Mouse (Mus musculus) adipocyte (in vitro differentiated cells): Measurements from ENCODE around the gene Ccdc59.

Source experiments
- DNase-seq: peaks from one replicate; pipeline ENCODE4 v3.0.0-alpha.2; 2016; ENCODE audit warnings: low spot score

Gene Ccdc59

GRCm38 (mm10) chr10:105840928-105841888 is at the start of gene Ccdc59, which contains the start of gene Mettl25:
Ccdc59 (plus strand) TSS chr10:105841067.
Mettl25 (minus strand) TSS chr10:105841380.
- DNase-seq, result peak; percentile 95

GRCm38 (mm10) chr10:105793776-105794552 is 46.9 kb upstream of the Ccdc59 start:
- no peak for DNase-seq

GRCm38 (mm10) chr10:105797250-105797924 is 43.5 kb upstream of the Ccdc59 start:
- DNase-seq, result no peak

- no peak for DNase-seq
Observed at GRCm38 (mm10) chr10:105801147-105801546, 39.7 kb upstream of the Ccdc59 start.

- DNase-seq, result no peak
Observed at GRCm38 (mm10) chr10:105802132-105802531, 38.7 kb upstream of the Ccdc59 start.

GRCm38 (mm10) chr10:105803461-105803860 is 37.4 kb upstream of the Ccdc59 start:
- no peak for DNase-seq

- DNase-seq, result no peak
Observed at GRCm38 (mm10) chr10:105806259-105807010, 34.4 kb upstream of the Ccdc59 start.

- peak; percentile 40 for DNase-seq
Observed at GRCm38 (mm10) chr10:105834627-105835228, 6.1 kb upstream of the Ccdc59 start.

GRCm38 (mm10) chr10:105842574-105842973 is 1.7 kb downstream of the Ccdc59 start:
- no peak for DNase-seq

GRCm38 (mm10) chr10:105850286-105850685 is 9.4 kb downstream of the Ccdc59 start:
- no peak for DNase-seq

GRCm38 (mm10) chr10:105851136-105851535 is 10.3 kb downstream of the Ccdc59 start:
- no peak for DNase-seq

- peak; percentile 17 for DNase-seq
Observed at GRCm38 (mm10) chr10:105867312-105867711, 26.4 kb downstream of the Ccdc59 start.
